Mouse (Mus musculus): ENCODE results near the gene Rhbdf1.

DNA sequence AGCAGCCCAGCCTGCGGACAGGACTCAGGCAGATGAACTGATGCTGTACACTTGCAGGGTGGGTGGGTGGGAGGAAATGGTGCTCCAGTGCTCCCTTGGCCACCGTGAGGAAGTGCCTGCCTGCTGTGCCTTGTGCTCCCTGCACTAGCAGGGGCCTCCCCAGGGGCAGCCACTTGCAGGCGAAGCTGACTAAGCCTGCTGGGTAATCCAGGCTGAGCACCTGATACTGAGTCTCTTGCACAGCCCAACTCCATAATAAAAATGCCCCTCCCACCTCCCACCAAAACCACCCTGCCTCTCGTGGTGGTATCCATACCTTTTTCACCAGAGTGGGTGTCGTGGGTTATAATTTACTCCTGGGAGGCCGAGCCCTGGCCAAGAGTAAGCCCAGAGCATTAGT is 22.9 kb downstream of the Rhbdf1 start:
- no peak for TF ChIP-seq CTCF (IDR thresholded peaks at IDR 0.05; ENCODE audit: low read depth, low read length)
- no peak for TF ChIP-seq POLR2A (IDR thresholded peaks at IDR 0.05; ENCODE audit: extremely low read depth, insufficient read depth, low read length)

Measured in liver, adult 2 months (tissue).